Mouse (Mus musculus) hindbrain, postnatal 0 days (tissue): ENCODE measurements around the gene Rab7. TPM values are rescaled to one million over a fixed set of nuclear protein-coding genes. Genes with fewer than 3 reads are reported as not detected.

ENCODE experiments used
- ATAC-seq: fragments of 200-750 bp; cut with Nextera tagmentation; 2 replicates; pipeline ENCODE4 v1.8.0; 2017; ENCODE audit warnings: mild to moderate bottlenecking, moderate TSS enrichment, moderate library complexity
- DNase-seq: peaks from one replicate; pipeline ENCODE4 v3.0.0-alpha.2; 2015; ENCODE audit warnings: low spot score
- H3K27ac ChIP-seq: fragments of 300-500 bp; sonication (generic); 2 replicates; pipeline ENCODE4 v1.5.1; 2014; ENCODE audit warnings: mild to moderate bottlenecking
- H3K27me3 ChIP-seq: fragments of 300-500 bp; sonication (generic); 2 replicates; pipeline ENCODE4 v1.6.1; 2014; ENCODE audit warnings: low read length, mixed read lengths; ENCODE audit not compliant: insufficient read depth
- H3K36me3 ChIP-seq: fragments of 300-500 bp; sonication (generic); 2 replicates; pipeline ENCODE4 v1.6.1; 2014; ENCODE audit warnings: low read length, mixed read lengths; ENCODE audit not compliant: insufficient read depth
- H3K4me1 ChIP-seq: fragments of 300-500 bp; sonication (generic); 2 replicates; pipeline ENCODE4 v1.6.1; 2014; ENCODE audit warnings: antibody characterized with exemption, low read length, mixed read lengths; ENCODE audit not compliant: insufficient read depth
- H3K4me2 ChIP-seq: fragments of 300-500 bp; sonication (generic); 2 replicates; pipeline ENCODE4 v1.6.1; 2014; ENCODE audit warnings: low read depth, mild to moderate bottlenecking, low read length, moderate library complexity, mixed read lengths
- H3K4me3 ChIP-seq: fragments of 300-500 bp; sonication (generic); 2 replicates; pipeline ENCODE4 v1.5.1; 2014; ENCODE audit warnings: low read length
- H3K9ac ChIP-seq: fragments of 300-500 bp; sonication (generic); replicated peaks from 2 replicates; pipeline ENCODE4 v1.6.1; 2014; ENCODE audit warnings: mild to moderate bottlenecking, low read length, moderate library complexity, mixed read lengths
- H3K9me3 ChIP-seq: fragments of 300-500 bp; sonication (generic); 2 replicates; pipeline ENCODE4 v1.6.1; 2016; ENCODE audit warnings: low read length, mixed read lengths
- CTCF ChIP-seq: IDR thresholded peaks from 2 replicates; pipeline ENCODE4 v1.5.1; 2016; ENCODE audit warnings: antibody characterized with exemption, control low read depth, low read depth
- WGBS: fragments of 180-500 bp; shearing (Covaris S2); extraction: QIAGEN DNeasy Blood & Tissue Kit; methylation state at CpG from one replicate; pipeline ENCODE4 v1.1.7; 2014; 5-methylcytosine and 5-hydroxymethylcytosine counted together
- polyA plus RNA-seq: library from polyadenylated mRNA; unstranded; fragments of >200 nt; fragmentation: Nextera tagmentation; extraction: Ambion mirVana; gene quantifications from 2 replicates; pipeline ENCODE4 v1.2.1, GENCODE M21; 2015
- total RNA-seq: library from RNA; depleted of rRNA; stranded (reverse); fragments of >200 nt; gene quantifications from 2 replicates; pipeline ENCODE4 v1.2.3, GENCODE M21; 2014; rRNA removed

The Rab7 gene
- total RNA-seq = 88.3 and 90.0 TPM in 2 replicates
- 325 and 345 TPM in 2 replicates for polyA plus RNA-seq

- ATAC-seq (peak; percentile 99), DNase-seq (peak; percentile 98)
- H3K4me3 ChIP-seq = peak within 1 kb of the TSS; percentile 97
- H3K27me3 ChIP-seq = peaks cover 10% of the 10 kb centered on the region; the same call in 1 of the 2 replicates
- WGBS = 1% methylated on average over 73 of the region's 82 CpGs
- peak within 1 kb of the TSS; percentile 97 for H3K9ac ChIP-seq
- no peaks in the 10 kb centered on the region for H3K36me3 ChIP-seq
- peaks cover 5% of the 10 kb centered on the region for H3K4me1 ChIP-seq
- TF ChIP-seq CTCF = no peak
- H3K27ac ChIP-seq = peak within 1 kb of the TSS; percentile 93
- peak within 1 kb of the TSS; percentile 94 for H3K4me2 ChIP-seq
- no peaks in the 10 kb centered on the region for H3K9me3 ChIP-seq
These were observed at the start of gene Rab7 for GRCm38 (mm10) chr6:88044577-88045405. TSS of gene Rab7 (minus strand) at chr6:88045270.

GRCm38 (mm10) chr6:88088971-88089370, 43.9 kb upstream of the Rab7 start:
- Histone ChIP-seq H3K9me3 (no peaks in the 10 kb centered on the region), H3K4me3 (no peak overlapping the region), H3K36me3 (peaks cover 26% of the 10 kb centered on the region), H3K27me3 (no peaks in the 10 kb centered on the region), H3K4me2 (no peak overlapping the region), H3K4me1 (peaks cover 8% of the 10 kb centered on the region), H3K9ac (no peak overlapping the region), H3K27ac (no peak overlapping the region)
- WGBS = 75% methylated on average over 1 of the region's 1 CpGs
- no peak for TF ChIP-seq CTCF
- no peak for DNase-seq
- no peak for ATAC-seq

- Histone ChIP-seq H3K4me2 (peak within 1 kb of the TSS; percentile 97), H3K27me3 (no peaks in the 10 kb centered on the region), H3K36me3 (no peaks in the 10 kb centered on the region), H3K9me3 (no peaks in the 10 kb centered on the region), H3K27ac (peak within 1 kb of the TSS; percentile 86), H3K9ac (peak within 1 kb of the TSS; percentile 94), H3K4me3 (peak within 1 kb of the TSS; percentile 100), H3K4me1 (peaks cover 8% of the 10 kb centered on the region)
- 1% methylated on average over 66 of the region's 71 CpGs for WGBS
- ATAC-seq (peak; percentile 98), DNase-seq (peak; percentile 97)
- TF ChIP-seq CTCF = no peak
These were observed 39.4 kb upstream of the Rab7 start, which contains the start of gene Rpn1 for GRCm38 (mm10) chr6:88084278-88085151. TSS of gene Rpn1 (plus strand) at chr6:88084482.

- Histone ChIP-seq H3K9ac (no peak overlapping the region), H3K27ac (no peak overlapping the region), H3K27me3 (no peaks in the 10 kb centered on the region), H3K9me3 (no peaks in the 10 kb centered on the region), H3K4me3 (peak overlapping the region; percentile 100; the same call in 1 of the 2 replicates), H3K36me3 (no peaks in the 10 kb centered on the region), H3K4me1 (peaks cover 8% of the 10 kb centered on the region), H3K4me2 (peak overlapping the region; percentile 97)
- DNase-seq = no peak
- ATAC-seq = no peak
- 64% methylated on average over 3 of the region's 3 CpGs for WGBS
- no peak for TF ChIP-seq CTCF
These were observed 38.6 kb upstream of the Rab7 start for GRCm38 (mm10) chr6:88083672-88084071.

GRCm38 (mm10) chr6:88083095-88083494, 38.0 kb upstream of the Rab7 start:
- Histone ChIP-seq H3K9me3 (no peaks in the 10 kb centered on the region), H3K27me3 (no peaks in the 10 kb centered on the region), H3K4me1 (peaks cover 8% of the 10 kb centered on the region), H3K9ac (no peak overlapping the region), H3K4me3 (no peak overlapping the region), H3K36me3 (no peaks in the 10 kb centered on the region), H3K27ac (no peak overlapping the region), H3K4me2 (no peak overlapping the region)
- no peak for DNase-seq
- TF ChIP-seq CTCF = no peak
- no peak for ATAC-seq
- 86% methylated on average over 7 of the region's 7 CpGs for WGBS

- DNase-seq (no peak), ATAC-seq (no peak)
- Histone ChIP-seq H3K4me3 (no peak overlapping the region), H3K9ac (no peak overlapping the region), H3K9me3 (no peaks in the 10 kb centered on the region), H3K36me3 (no peaks in the 10 kb centered on the region), H3K27me3 (no peaks in the 10 kb centered on the region), H3K4me1 (0 out of 2 replicates have a peak, but pooled peaks cover 3% of the 10 kb centered on the region), H3K27ac (no peak overlapping the region), H3K4me2 (peak overlapping the region; percentile 80)
- 86% methylated on average over 1 of the region's 1 CpGs for whole genome bisulfite sequencing
- TF ChIP-seq CTCF = no peak
These were observed 31.0 kb upstream of the Rab7 start for GRCm38 (mm10) chr6:88075960-88076517.
